Mouse (Mus musculus): ENCODE data around the gene Fxr2.

GRCm38 (mm10) chr11:69617805-69618204 lies 15.0 kb upstream of the Fxr2 start, which contains the start of gene Shbg:
- TF ChIP-seq CTCF (IDR thresholded peaks at IDR 0.05; ENCODE audit: insufficient read depth, low read length) (no peak), POLR2A (IDR thresholded peaks at IDR 0.05; ENCODE audit: borderline replicate concordance, extremely low read depth, low read depth, low read length) (no peak)
